Mouse (Mus musculus): Measurements from ENCODE around the gene Trap1a.

GRCm38 (mm10) chrX:139335419-139336074, 2.1 kb downstream of the Trap1a start:
- no peak for TF ChIP-seq CTCF (IDR thresholded peaks at IDR 0.05; ENCODE audit: borderline replicate concordance, extremely low read depth, insufficient read depth, insufficient read length)
- no peak for TF ChIP-seq POLR2A (IDR thresholded peaks at IDR 0.05; ENCODE audit: borderline replicate concordance, extremely low read depth, insufficient read depth, insufficient read length, poor library complexity, severe bottlenecking)
